Mouse (Mus musculus) bone marrow macrophage, adult 2 months (primary cell): Measurements from ENCODE around the gene Lima1.

Experiments used
- CTCF ChIP-seq: IDR thresholded peaks from 2 replicates; pipeline ENCODE4 v1.5.1; 2012; ENCODE audit warnings: low read depth, mild to moderate bottlenecking, low read length, moderate library complexity
- POLR2A ChIP-seq: IDR thresholded peaks from 2 replicates; pipeline ENCODE4 v1.6.1; 2012; ENCODE audit warnings: mild to moderate bottlenecking, low read depth, low read length, borderline replicate concordance

- TF ChIP-seq CTCF (no peak), POLR2A (no peak)
Measured at GRCm38 (mm10) chr15:99731678-99732077, 143.6 kb downstream of the Lima1 start.
